Mouse (Mus musculus): ENCODE measurements at regions not wholly inside any gene's neighbourhood (a gene's known extent, or its start where the extent isn't known, plus 50 kb on each side); places are given as distances from the start of the nearest gene placed in this dataset.

- TF ChIP-seq CTCF (IDR thresholded peaks at IDR 0.05; ENCODE audit: insufficient read depth, low read length) (no peak), POLR2A (IDR thresholded peaks at IDR 0.05; ENCODE audit: borderline replicate concordance, extremely low read depth, low read depth, low read length) (no peak)
Measured at GRCm38 (mm10) chr1:56130951-56131350, 506.3 kb downstream of the Hsfy2 start.

Measured in lung, adult 2 months (tissue).